Mouse (Mus musculus): ENCODE data around the gene Tdrd7. TPM values are rescaled to one million over a fixed set of nuclear protein-coding genes. Genes with fewer than 3 reads are reported as not detected.
A peak's percentile ranks its signal among the peaks of the same experiment; 100 is the strongest.

Tdrd7 gene
- polyA plus RNA-seq, 1 experiment: 19.1 TPM

DNA sequence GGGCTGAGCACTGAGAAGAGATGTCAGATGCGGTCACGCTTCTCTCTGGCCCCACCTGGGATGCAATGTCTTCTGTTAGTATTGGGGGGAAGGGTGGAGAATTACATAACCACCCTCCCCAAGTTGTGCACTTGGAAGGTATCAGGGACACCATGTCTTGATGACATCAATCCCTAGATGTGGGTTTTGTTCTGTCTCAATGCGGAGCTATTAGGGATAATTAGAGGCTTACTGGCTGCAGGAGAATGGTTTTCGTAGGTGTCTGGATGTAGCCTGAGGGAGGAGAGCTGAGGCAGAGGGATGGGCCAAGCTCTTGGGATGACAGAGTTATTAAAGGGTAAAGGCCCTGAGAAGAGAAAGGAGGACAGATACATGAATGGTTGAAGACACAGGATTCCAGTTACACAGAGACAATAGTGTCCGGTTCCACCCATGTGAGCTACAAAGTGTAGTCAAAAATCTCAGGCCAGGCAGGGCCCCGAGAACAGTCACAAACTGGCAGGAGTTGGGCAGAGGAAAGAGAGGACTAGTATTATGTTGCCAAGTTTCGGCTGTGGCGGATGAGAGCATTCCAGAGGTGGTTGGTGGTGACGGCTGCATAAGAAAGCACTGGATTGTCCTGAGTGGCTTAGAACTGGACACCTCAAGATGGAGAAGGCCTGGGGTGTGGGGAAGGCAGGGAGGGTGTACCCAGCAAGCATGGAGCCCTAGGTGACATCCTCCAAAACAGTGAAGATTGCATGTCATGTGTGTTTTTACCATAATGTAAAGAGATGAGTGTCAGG lies 88.4 kb downstream of the Tdrd7 start:
- 73% methylated on average over 9 of the region's 9 CpGs for WGBS
- no peaks in the 10 kb centered on the region; the same call in 1 of the 2 replicates for H3K4me1 ChIP-seq (ENCODE audit: control insufficient read depth, insufficient read depth, low read length)
- no peak for TF ChIP-seq CTCF (IDR thresholded peaks at IDR 0.05; ENCODE audit: insufficient read depth, low read length)
- TF ChIP-seq POLR2A (IDR thresholded peaks at IDR 0.05; ENCODE audit: borderline replicate concordance, extremely low read depth, low read depth, low read length): no peak
- DNase-seq: no peak
- H3K4me3 ChIP-seq (replicated peaks; ENCODE audit: extremely low read depth, low read depth, low read length): no peak overlapping the region

DNA sequence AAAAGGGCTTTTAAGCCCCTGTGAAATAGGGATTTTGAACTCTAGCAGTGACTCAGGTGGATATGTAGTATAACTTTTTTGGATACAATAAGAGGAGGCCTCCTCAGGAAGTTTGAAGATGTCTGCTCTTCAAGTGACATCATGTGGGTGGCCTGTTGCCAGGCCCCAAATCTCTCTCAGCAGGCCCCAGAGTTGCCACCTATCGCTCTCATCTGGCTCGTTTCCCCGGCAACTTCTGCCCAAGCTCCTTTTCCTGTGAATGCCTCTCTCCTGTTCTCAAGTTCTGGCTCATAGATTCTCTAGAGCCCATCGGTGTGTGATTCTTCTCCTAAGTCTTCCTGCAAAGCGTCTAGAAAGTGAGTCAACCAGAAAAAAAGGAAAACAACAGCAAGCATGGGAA lies 91.0 kb downstream of the Tdrd7 start:
- Histone ChIP-seq H3K4me3 (replicated peaks; ENCODE audit: extremely low read depth, low read depth, low read length) (no peak overlapping the region), H3K4me1 (ENCODE audit: control insufficient read depth, insufficient read depth, low read length) (no peaks in the 10 kb centered on the region; the same call in 1 of the 2 replicates)
- 73% methylated on average over 5 of the region's 5 CpGs for WGBS
- DNase-seq: no peak
- TF ChIP-seq CTCF (IDR thresholded peaks at IDR 0.05; ENCODE audit: insufficient read depth, low read length) (no peak), POLR2A (IDR thresholded peaks at IDR 0.05; ENCODE audit: borderline replicate concordance, extremely low read depth, low read depth, low read length) (no peak)

DNA sequence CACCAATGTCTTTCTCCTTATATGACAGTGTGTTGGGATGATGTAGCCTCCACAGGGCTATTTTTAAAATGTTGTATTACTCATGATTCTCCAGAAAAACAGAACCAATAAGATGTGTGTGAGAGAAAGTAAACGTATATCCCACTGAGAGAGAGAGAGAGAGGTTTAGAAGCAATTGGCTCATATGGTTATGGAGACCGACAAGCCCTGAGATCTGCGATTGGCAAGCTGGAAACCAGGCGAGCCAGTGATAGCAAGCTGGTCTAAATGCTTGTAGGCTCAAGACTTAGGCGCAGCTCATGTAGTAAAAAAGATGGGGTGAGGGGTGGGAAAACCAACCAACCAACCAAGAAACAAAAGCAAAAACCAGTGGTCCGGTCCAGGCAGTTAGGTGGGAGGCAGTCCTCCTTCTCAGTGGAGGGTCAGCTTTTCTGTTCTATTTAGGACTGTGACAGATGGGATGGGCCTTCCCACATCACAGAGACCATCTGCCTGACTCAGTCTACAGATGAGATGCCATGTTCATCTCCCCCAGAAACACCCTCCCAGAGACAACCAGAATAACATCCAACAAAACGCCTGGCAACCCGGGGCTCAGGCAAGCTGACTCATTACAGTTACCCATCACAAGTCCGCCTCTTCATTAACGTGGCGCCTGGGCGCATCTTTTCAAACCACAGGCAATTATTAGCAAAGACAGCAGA lies 96.3 kb downstream of the Tdrd7 start:
- Histone ChIP-seq H3K4me3 (replicated peaks; ENCODE audit: extremely low read depth, low read depth, low read length) (no peak overlapping the region), H3K4me1 (ENCODE audit: control insufficient read depth, insufficient read depth, low read length) (peaks cover 2% of the 10 kb centered on the region)
- no peak for DNase-seq
- WGBS: 87% methylated on average over 12 of the region's 12 CpGs
- TF ChIP-seq POLR2A (IDR thresholded peaks at IDR 0.05; ENCODE audit: borderline replicate concordance, extremely low read depth, low read depth, low read length) (no peak), CTCF (IDR thresholded peaks at IDR 0.05; ENCODE audit: insufficient read depth, low read length) (no peak)

DNA sequence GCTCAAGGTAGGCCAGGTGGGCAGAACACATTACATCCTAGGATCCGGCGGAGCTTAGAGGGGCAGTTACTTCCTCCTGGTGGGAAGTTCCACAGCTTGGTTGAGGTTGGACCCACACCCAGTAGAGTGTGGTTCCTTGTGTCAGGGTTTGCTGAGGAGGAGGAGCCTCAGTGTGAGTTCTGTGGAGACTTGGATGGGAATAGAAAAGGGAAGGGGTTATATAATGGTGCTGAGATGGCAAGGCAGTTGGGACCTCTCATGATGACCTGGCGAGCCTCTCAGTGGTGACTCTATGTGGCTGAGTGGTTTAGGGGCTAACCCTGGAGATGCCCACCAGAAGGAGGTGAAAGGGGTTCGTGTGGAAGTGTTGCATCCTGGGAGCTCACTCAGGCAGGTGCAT lies 98.7 kb downstream of the Tdrd7 start:
- H3K4me1 ChIP-seq (ENCODE audit: control insufficient read depth, insufficient read depth, low read length): peaks cover 2% of the 10 kb centered on the region
- peak; percentile 18 for DNase-seq
- TF ChIP-seq CTCF (IDR thresholded peaks at IDR 0.05; ENCODE audit: insufficient read depth, low read length) (no peak), POLR2A (IDR thresholded peaks at IDR 0.05; ENCODE audit: borderline replicate concordance, extremely low read depth, low read depth, low read length) (no peak)

DNA sequence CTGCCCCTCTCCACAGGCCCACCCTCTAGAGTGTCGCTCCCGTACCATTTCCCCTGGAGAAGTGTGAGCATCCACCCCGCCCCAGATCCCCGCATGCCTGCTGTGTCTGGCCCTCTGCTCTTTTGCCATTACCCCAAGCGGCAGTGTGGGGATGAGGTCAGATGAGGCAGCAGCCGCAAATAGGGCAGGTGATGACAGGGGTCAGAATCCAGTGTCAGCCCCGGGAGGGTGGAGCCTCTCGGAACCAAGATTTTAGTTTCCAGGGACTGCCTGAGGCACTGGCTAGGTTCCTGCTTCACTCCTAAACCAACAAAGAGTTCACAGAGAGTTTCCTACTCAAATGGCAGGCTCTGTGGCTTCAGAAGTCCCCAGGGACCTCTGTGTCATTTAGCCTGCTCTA lies 99.1 kb downstream of the Tdrd7 start:
- 43% methylated on average over 8 of the region's 8 CpGs for WGBS
- H3K4me3 ChIP-seq (replicated peaks; ENCODE audit: extremely low read depth, low read depth, low read length): no peak overlapping the region
- peaks cover 2% of the 10 kb centered on the region for H3K4me1 ChIP-seq (ENCODE audit: control insufficient read depth, insufficient read depth, low read length)
- DNase-seq: no peak
- TF ChIP-seq POLR2A (IDR thresholded peaks at IDR 0.05; ENCODE audit: borderline replicate concordance, extremely low read depth, low read depth, low read length) (no peak), CTCF (IDR thresholded peaks at IDR 0.05; ENCODE audit: insufficient read depth, low read length) (no peak)

More for the DNA sequence above, 98.7 kb downstream of the Tdrd7 start:
- 75% methylated on average over 4 of the region's 4 CpGs for WGBS
- H3K4me3 ChIP-seq (replicated peaks; ENCODE audit: extremely low read depth, low read depth, low read length): no peak overlapping the region

DNA sequence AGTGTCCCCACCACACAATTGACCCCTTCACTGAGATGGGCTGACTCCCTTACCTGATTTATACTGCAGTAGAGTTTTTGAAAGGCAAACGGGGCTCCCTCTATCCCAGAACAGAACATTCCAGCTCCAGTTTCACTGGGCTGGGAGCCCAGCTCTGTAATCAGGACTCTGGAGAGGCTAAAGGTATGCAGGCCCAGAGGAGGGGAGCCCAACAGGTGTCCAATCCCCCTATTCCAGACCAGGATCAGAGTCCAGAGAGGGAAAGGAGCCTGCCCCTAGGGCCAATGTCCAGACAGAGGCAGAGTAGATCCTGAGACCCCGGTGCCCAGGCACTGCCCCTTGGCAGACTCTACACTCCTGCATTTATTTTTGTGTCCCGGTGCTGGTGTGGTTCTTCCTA lies 99.8 kb downstream of the Tdrd7 start:
- TF ChIP-seq POLR2A (IDR thresholded peaks at IDR 0.05; ENCODE audit: borderline replicate concordance, extremely low read depth, low read depth, low read length) (no peak), CTCF (IDR thresholded peaks at IDR 0.05; ENCODE audit: insufficient read depth, low read length) (no peak)
- 57% methylated on average over 3 of the region's 3 CpGs for WGBS
- H3K4me1 ChIP-seq (ENCODE audit: control insufficient read depth, insufficient read depth, low read length): peaks cover 2% of the 10 kb centered on the region
- H3K4me3 ChIP-seq (replicated peaks; ENCODE audit: extremely low read depth, low read depth, low read length): no peak overlapping the region
- DNase-seq: peak; percentile 72

DNA sequence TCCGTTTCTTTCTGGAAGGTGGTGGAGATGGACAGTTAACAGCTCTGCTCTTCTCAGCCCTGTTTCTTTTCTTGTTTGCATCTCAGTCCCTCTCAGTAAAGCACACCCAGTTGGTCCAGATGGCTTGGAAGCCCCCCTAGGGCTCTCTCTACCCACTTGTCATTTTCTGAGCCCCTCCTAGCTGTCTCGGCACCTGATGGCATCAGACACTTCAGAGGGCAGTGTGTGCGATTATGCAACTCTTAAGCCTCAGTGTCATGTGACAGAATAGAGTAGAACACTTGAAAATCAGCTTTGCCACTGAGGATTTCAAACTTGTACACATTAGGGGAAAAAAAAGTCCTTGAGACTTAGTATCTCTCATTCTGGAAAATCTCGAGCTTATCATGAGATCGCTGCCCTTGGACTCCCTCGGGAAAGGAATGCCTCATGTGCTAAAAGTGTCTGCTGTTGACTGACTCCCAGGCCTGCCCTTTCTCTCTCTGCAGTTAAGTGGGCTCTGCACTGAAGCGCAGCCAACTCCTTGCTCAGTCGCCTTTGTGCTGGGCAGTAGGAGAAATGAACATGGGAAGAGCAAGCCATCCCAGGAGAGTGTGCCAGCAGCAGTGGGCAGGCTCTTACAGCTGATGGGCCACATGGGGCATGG lies 100.7 kb downstream of the Tdrd7 start:
- WGBS: 42% methylated on average over 8 of the region's 8 CpGs
- DNase-seq: peak; percentile 60
- Histone ChIP-seq H3K4me1 (ENCODE audit: control insufficient read depth, insufficient read depth, low read length) (peaks cover 2% of the 10 kb centered on the region), H3K4me3 (replicated peaks; ENCODE audit: extremely low read depth, low read depth, low read length) (no peak overlapping the region)
- TF ChIP-seq CTCF (IDR thresholded peaks at IDR 0.05; ENCODE audit: insufficient read depth, low read length) (no peak), POLR2A (IDR thresholded peaks at IDR 0.05; ENCODE audit: borderline replicate concordance, extremely low read depth, low read depth, low read length) (peak; percentile 39; the same call in 1 of the 2 replicates)

DNA sequence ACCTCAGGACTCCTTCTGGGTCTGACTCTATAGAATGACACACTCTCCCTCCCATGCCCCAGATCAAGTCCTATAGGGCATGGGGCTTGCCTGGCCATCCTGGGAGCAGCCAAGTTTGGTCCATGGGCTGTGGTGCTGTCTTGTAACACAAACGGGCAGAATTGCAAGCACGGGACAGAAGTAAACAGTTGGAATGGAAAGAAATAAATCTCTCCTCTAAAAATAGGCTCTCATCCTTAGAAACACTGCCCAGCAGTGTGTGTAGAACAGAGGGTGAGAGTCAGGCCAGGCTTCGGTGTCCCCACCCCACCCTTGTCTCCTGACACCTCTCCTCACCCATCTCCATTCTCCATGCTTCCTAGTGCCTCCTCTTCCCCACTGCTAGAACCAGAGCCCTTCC lies 102.9 kb downstream of the Tdrd7 start:
- TF ChIP-seq POLR2A (IDR thresholded peaks at IDR 0.05; ENCODE audit: borderline replicate concordance, extremely low read depth, low read depth, low read length) (no peak), CTCF (IDR thresholded peaks at IDR 0.05; ENCODE audit: insufficient read depth, low read length) (no peak)
- Histone ChIP-seq H3K4me3 (replicated peaks; ENCODE audit: extremely low read depth, low read depth, low read length) (no peak overlapping the region), H3K4me1 (ENCODE audit: control insufficient read depth, insufficient read depth, low read length) (peaks cover 2% of the 10 kb centered on the region)
- DNase-seq: no peak
- 43% methylated on average over 3 of the region's 3 CpGs for WGBS

DNA sequence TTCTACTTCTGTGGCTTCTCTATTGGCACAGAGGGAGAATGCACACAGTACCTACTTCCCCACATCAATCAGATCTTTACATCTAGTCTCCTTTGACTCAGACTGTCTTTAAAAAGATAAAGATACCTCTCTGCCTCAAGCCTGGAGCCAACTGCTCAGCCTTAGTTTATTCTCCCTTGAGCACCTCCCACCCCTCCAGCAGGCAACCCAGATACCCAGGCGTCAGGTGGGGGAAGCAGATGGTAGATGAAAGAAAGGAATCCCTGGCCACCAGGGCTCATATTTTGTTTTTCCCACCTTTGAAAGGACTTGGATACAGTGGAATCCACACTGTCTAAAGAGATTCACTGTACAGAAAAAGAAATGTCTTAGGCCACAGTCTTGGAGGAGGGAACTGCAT lies 103.4 kb downstream of the Tdrd7 start:
- Histone ChIP-seq H3K4me1 (ENCODE audit: control insufficient read depth, insufficient read depth, low read length) (peaks cover 2% of the 10 kb centered on the region), H3K4me3 (replicated peaks; ENCODE audit: extremely low read depth, low read depth, low read length) (no peak overlapping the region)
- 42% methylated on average over 1 of the region's 1 CpGs for WGBS
- TF ChIP-seq POLR2A (IDR thresholded peaks at IDR 0.05; ENCODE audit: borderline replicate concordance, extremely low read depth, low read depth, low read length) (no peak), CTCF (IDR thresholded peaks at IDR 0.05; ENCODE audit: insufficient read depth, low read length) (no peak)
- DNase-seq: no peak

Data from lung, adult 2 months (tissue).